In genomic region chr11:98418939-98419547, GRCm38 (mm10) we compare ENCODE assay signal across 17 mouse cellular contexts. TPM values are rescaled to one million over a fixed set of nuclear protein-coding genes. Genes with fewer than 3 reads are reported as not detected.
DNase-seq lines count a peak whose midpoint lies in the region; ATAC-seq lines count a peak whose summit lies in the region.
"Had no signal": no experiment of that assay in that cellular context is flagged by ENCODE, and none has a peak within 500 bp of the region (broad histone marks: within the 10 kb centered on the region; RNA-seq: fewer than 3 reads in every experiment).

No protein-coding gene starts in this region.

- H3K27me3 ChIP-seq in embryonic facial prominence, embryonic 13.5 days = no peaks in the 10 kb centered on the region
- peaks cover 13% of the 10 kb centered on the region for H3K27me3 ChIP-seq in embryonic facial prominence, embryonic 10.5 days (replicated peaks; ENCODE audit: low read depth, poor library complexity, severe bottlenecking)
- H3K27me3 ChIP-seq in midbrain, embryonic 14.5 days (ENCODE audit: control insufficient read depth, insufficient read depth, low read length) = no peaks in the 10 kb centered on the region

- DNase-seq in embryonic facial prominence, embryonic 10.5 days (ENCODE audit: low spot score) = no peak
- DNase-seq in urinary bladder, postnatal 14 days (ENCODE audit: low spot score) = peak; percentile 85
- no peak for DNase-seq in urinary bladder, adult 2 months (ENCODE audit: low spot score)
- peak; percentile 44 for DNase-seq in lung, postnatal 14 days
- no peak for DNase-seq in midbrain, embryonic 14.5 days
- DNase-seq in spleen, postnatal 4 days (ENCODE audit: low spot score in 2 of 2) = no peak
- DNase-seq in layer of hippocampus, postnatal 14 days (ENCODE audit: low spot score in 2 of 2) = no peak
- DNase-seq: cerebellum, postnatal 14 days; heart, adult 18-20 months; liver, embryonic 13.5 days; thymus, adult 18-20 months had no signal

- no peak overlapping the region for H3K4me2 ChIP-seq in embryonic facial prominence, embryonic 13.5 days
- H3K4me2 ChIP-seq in midbrain, embryonic 14.5 days (ENCODE audit: low read length) = no peak overlapping the region
- H3K4me2 ChIP-seq: liver, embryonic 13.5 days; midbrain, embryonic 12.5 days; neural tube, embryonic 13.5 days had no signal

- H3K4me3 ChIP-seq in embryonic facial prominence, embryonic 13.5 days = no peak overlapping the region
- H3K4me3 ChIP-seq in embryonic facial prominence, embryonic 10.5 days = no peak overlapping the region
- no peak overlapping the region for H3K4me3 ChIP-seq in midbrain, embryonic 14.5 days (replicated peaks; ENCODE audit: low read depth, low read length)
- H3K4me3 ChIP-seq: erythroblast, embryonic 14.5 days; left cerebral cortex, adult 2 months; liver, embryonic 13.5 days; midbrain, embryonic 12.5 days; neural tube, embryonic 13.5 days had no signal

- peaks cover 28% of the 10 kb centered on the region for H3K4me1 ChIP-seq in embryonic facial prominence, embryonic 13.5 days
- peaks cover 22% of the 10 kb centered on the region for H3K4me1 ChIP-seq in embryonic facial prominence, embryonic 10.5 days
- H3K4me1 ChIP-seq in midbrain, embryonic 14.5 days (ENCODE audit: control insufficient read depth, insufficient read depth, low read length) = peaks cover 1% of the 10 kb centered on the region; the same call in 1 of the 2 replicates

- H3K9ac ChIP-seq in embryonic facial prominence, embryonic 13.5 days = 0 out of 2 replicates have a peak overlapping the region, but pooled peaks have one; percentile 33
- no peak overlapping the region for H3K9ac ChIP-seq in midbrain, embryonic 14.5 days (replicated peaks; ENCODE audit: low read length)
- H3K9ac ChIP-seq: liver, embryonic 13.5 days; midbrain, embryonic 12.5 days; neural tube, embryonic 13.5 days had no signal

- peaks cover 63% of the 10 kb centered on the region for H3K36me3 ChIP-seq in embryonic facial prominence, embryonic 13.5 days
- H3K36me3 ChIP-seq in embryonic facial prominence, embryonic 10.5 days (replicated peaks) = peaks cover 68% of the 10 kb centered on the region
- H3K36me3 ChIP-seq in midbrain, embryonic 14.5 days (ENCODE audit: control insufficient read depth, insufficient read depth, low read length) = no peaks in the 10 kb centered on the region
- H3K36me3 ChIP-seq: liver, embryonic 13.5 days; midbrain, embryonic 12.5 days; neural tube, embryonic 13.5 days had no signal

- H3K9me3 ChIP-seq in embryonic facial prominence, embryonic 13.5 days = no peaks in the 10 kb centered on the region
- H3K9me3 ChIP-seq in embryonic facial prominence, embryonic 10.5 days = no peaks in the 10 kb centered on the region
- no peaks in the 10 kb centered on the region for H3K9me3 ChIP-seq in midbrain, embryonic 14.5 days (ENCODE audit: control insufficient read depth, low read length)
- H3K9me3 ChIP-seq: liver, embryonic 13.5 days; midbrain, embryonic 12.5 days; neural tube, embryonic 13.5 days had no signal

- ATAC-seq in embryonic facial prominence, embryonic 13.5 days (ENCODE audit: insufficient number of reproducible peaks, insufficient read depth, low FRiP score, low TSS enrichment, low read depth) = no peak
- ATAC-seq in midbrain, embryonic 14.5 days (ENCODE audit: low FRiP score, low TSS enrichment) = no peak

- WGBS in embryonic facial prominence, embryonic 13.5 days = 76% methylated on average over 10 of the region's 10 CpGs
- 85% methylated on average over 10 of the region's 10 CpGs for WGBS in embryonic facial prominence, embryonic 10.5 days
- WGBS in midbrain, embryonic 14.5 days = 88% methylated on average over 10 of the region's 10 CpGs

- H3K27ac ChIP-seq in embryonic facial prominence, embryonic 13.5 days = peak overlapping the region; percentile 68; the same call in 1 of the 2 replicates
- H3K27ac ChIP-seq in embryonic facial prominence, embryonic 10.5 days (replicated peaks) = no peak overlapping the region
- no peak overlapping the region for H3K27ac ChIP-seq in midbrain, embryonic 14.5 days (replicated peaks; ENCODE audit: low read depth, low read length)
- H3K27ac ChIP-seq: left cerebral cortex, adult 2 months; liver, embryonic 13.5 days; midbrain, embryonic 12.5 days; neural tube, embryonic 13.5 days had no signal

RNA-seq across cellular contexts. Expression of gene Erbb2, which starts 6.8 kb away (rescaled TPM):
- polyA plus RNA-seq in embryonic facial prominence, embryonic 13.5 days (2015; fragmentation: Nextera tagmentation; extraction: Ambion mirVana) = 49.6 and 51.1 TPM in 2 replicates
- polyA plus RNA-seq in embryonic facial prominence, embryonic 10.5 days (2016; fragmentation: Nextera tagmentation; extraction: Ambion mirVana) = 27.5 and 29.5 TPM in 2 replicates
- 29.2 and 29.5 TPM in 2 replicates for polyA plus RNA-seq in urinary bladder, adult 2 months (2012; rRNA removed)
- 6.0 and 7.6 TPM in 2 replicates for polyA plus RNA-seq in midbrain, embryonic 14.5 days (2014; fragmentation: Nextera tagmentation; extraction: Ambion mirVana)
- 1 to 10 TPM; 2.4 to 2.9 TPM for total RNA-seq in layer of hippocampus, postnatal 14 days (2021)

RNA-seq across cellular contexts. Expression of gene Pgap3, which starts 18.8 kb away (rescaled TPM):
- 10.9 and 11.3 TPM in 2 replicates for polyA plus RNA-seq in embryonic facial prominence, embryonic 13.5 days (2015; fragmentation: Nextera tagmentation; extraction: Ambion mirVana)
- polyA plus RNA-seq in embryonic facial prominence, embryonic 10.5 days (2016; fragmentation: Nextera tagmentation; extraction: Ambion mirVana) = 9.6 TPM in 2 replicates
- 10.5 and 12.7 TPM in 2 replicates for polyA plus RNA-seq in urinary bladder, adult 2 months (2012; rRNA removed)
- 6.4 and 6.9 TPM in 2 replicates for polyA plus RNA-seq in midbrain, embryonic 14.5 days (2014; fragmentation: Nextera tagmentation; extraction: Ambion mirVana)
- total RNA-seq in layer of hippocampus, postnatal 14 days (2021) = 10 to 100 TPM; 10.0 to 10.1 TPM

RNA-seq across cellular contexts. Expression of gene Mien1, which starts 19.7 kb away (rescaled TPM):
- polyA plus RNA-seq in embryonic facial prominence, embryonic 13.5 days (2015; fragmentation: Nextera tagmentation; extraction: Ambion mirVana) = 78.0 and 90.7 TPM in 2 replicates
- polyA plus RNA-seq in embryonic facial prominence, embryonic 10.5 days (2016; fragmentation: Nextera tagmentation; extraction: Ambion mirVana) = 83.5 and 85.9 TPM in 2 replicates
- polyA plus RNA-seq in urinary bladder, adult 2 months (2012; rRNA removed) = 105 and 127 TPM in 2 replicates
- polyA plus RNA-seq in midbrain, embryonic 14.5 days (2014; fragmentation: Nextera tagmentation; extraction: Ambion mirVana) = 225 and 280 TPM in 2 replicates
- total RNA-seq in layer of hippocampus, postnatal 14 days (2021) = 100 to 1,000 TPM in 1 of 2 experiments, 10 to 100 TPM in 1; 87.7 to 102 TPM

RNA-seq across cellular contexts. Expression of gene Grb7, which starts 27.2 kb away (rescaled TPM):
- 12.4 and 12.5 TPM in 2 replicates for polyA plus RNA-seq in embryonic facial prominence, embryonic 13.5 days (2015; fragmentation: Nextera tagmentation; extraction: Ambion mirVana)
- 11.9 and 13.3 TPM in 2 replicates for polyA plus RNA-seq in embryonic facial prominence, embryonic 10.5 days (2016; fragmentation: Nextera tagmentation; extraction: Ambion mirVana)
- polyA plus RNA-seq in urinary bladder, adult 2 months (2012; rRNA removed) = 41.1 and 52.0 TPM in 2 replicates
- 0.58 and 0.67 TPM in 2 replicates for polyA plus RNA-seq in midbrain, embryonic 14.5 days (2014; fragmentation: Nextera tagmentation; extraction: Ambion mirVana)
- total RNA-seq in layer of hippocampus, postnatal 14 days (2021) = 1 to 10 TPM; 1.1 to 1.6 TPM

RNA-seq across cellular contexts. Expression of gene Pnmt, which starts 32.8 kb away (rescaled TPM):
- polyA plus RNA-seq in embryonic facial prominence, embryonic 13.5 days (2015; fragmentation: Nextera tagmentation; extraction: Ambion mirVana) = 0.45 and 1.3 TPM in 2 replicates
- 0.17 and 0.30 TPM in 2 replicates for polyA plus RNA-seq in embryonic facial prominence, embryonic 10.5 days (2016; fragmentation: Nextera tagmentation; extraction: Ambion mirVana)
- polyA plus RNA-seq in urinary bladder, adult 2 months (2012; rRNA removed) = 0.10 TPM in 1 of 2 replicates, not detected in the other
- polyA plus RNA-seq in midbrain, embryonic 14.5 days (2014; fragmentation: Nextera tagmentation; extraction: Ambion mirVana) = 0.62 and 1.1 TPM in 2 replicates
- total RNA-seq in layer of hippocampus, postnatal 14 days (2021) = under 1 TPM; 0.28 to 0.38 TPM
- polyA plus RNA-seq: erythroblast, embryonic 14.5 days; intestine, embryonic 14.5 days; liver, embryonic 13.5 days had no signal

Comparison
In these comparisons a context has a peak if more than half of its experiments do, and no peak if none do; other contexts are left out.
1. DNase-seq: peak in urinary bladder, postnatal 14 days (single experiment) and lung, postnatal 14 days (single experiment); none in embryonic facial prominence, embryonic 10.5 days (single experiment), urinary bladder, adult 2 months (single experiment), midbrain, embryonic 14.5 days (single experiment), spleen, postnatal 4 days (0 of 2) and layer of hippocampus, postnatal 14 days (0 of 2).